Mouse (Mus musculus): ENCODE measurements at regions not wholly inside any gene's neighbourhood (a gene's known extent, or its start where the extent isn't known, plus 50 kb on each side); places are given as distances from the start of the nearest gene placed in this dataset. TPM values are rescaled to one million over a fixed set of nuclear protein-coding genes. Genes with fewer than 3 reads are reported as not detected.

GRCm38 (mm10) chr15:6242132-6242531 lies 57.5 kb upstream of the Dab2 start:
- Histone ChIP-seq H3K27ac (no peak overlapping the region), H3K9ac (no peak overlapping the region), H3K9me3 (no peaks in the 10 kb centered on the region), H3K4me3 (replicated peaks) (no peak overlapping the region), H3K27me3 (replicated peaks) (no peaks in the 10 kb centered on the region), H3K4me1 (no peaks in the 10 kb centered on the region), H3K36me3 (no peaks in the 10 kb centered on the region), H3K4me2 (no peak overlapping the region)
- WGBS: 63% methylated on average over 4 of the region's 4 CpGs
- no peak for ATAC-seq (ENCODE audit: insufficient read depth, low FRiP score, low read depth)

- no peaks in the 10 kb centered on the region for H3K27me3 ChIP-seq (replicated peaks)
- no peak overlapping the region for H3K27ac ChIP-seq
- H3K4me3 ChIP-seq (replicated peaks): no peak overlapping the region
- no peak for ATAC-seq (ENCODE audit: insufficient read depth, low FRiP score, low read depth)
- no peak overlapping the region for H3K9ac ChIP-seq
- 55% methylated on average over 7 of the region's 7 CpGs for WGBS
- H3K4me2 ChIP-seq: no peak overlapping the region
- no peaks in the 10 kb centered on the region for H3K4me1 ChIP-seq
- H3K9me3 ChIP-seq: no peaks in the 10 kb centered on the region
- H3K36me3 ChIP-seq: no peaks in the 10 kb centered on the region
These were observed 55.2 kb upstream of the Dab2 start for GRCm38 (mm10) chr15:6244401-6244800.

GRCm38 (mm10) chr15:6245950-6246894 lies 53.4 kb upstream of the Dab2 start:
- no peak overlapping the region for H3K4me3 ChIP-seq (replicated peaks)
- no peak overlapping the region for H3K9ac ChIP-seq
- WGBS: 48% methylated on average over 9 of the region's 9 CpGs
- no peaks in the 10 kb centered on the region for H3K27me3 ChIP-seq (replicated peaks)
- no peak for ATAC-seq (ENCODE audit: insufficient read depth, low FRiP score, low read depth)
- no peak overlapping the region for H3K4me2 ChIP-seq
- H3K36me3 ChIP-seq: no peaks in the 10 kb centered on the region
- no peaks in the 10 kb centered on the region for H3K4me1 ChIP-seq
- no peak overlapping the region for H3K27ac ChIP-seq
- H3K9me3 ChIP-seq: no peaks in the 10 kb centered on the region

- no peak for ATAC-seq (ENCODE audit: insufficient read depth, low FRiP score, low read depth)
- H3K36me3 ChIP-seq: no peaks in the 10 kb centered on the region
- no peaks in the 10 kb centered on the region for H3K4me1 ChIP-seq
- H3K4me2 ChIP-seq: no peak overlapping the region
- no peak overlapping the region for H3K27ac ChIP-seq
- 73% methylated on average over 4 of the region's 4 CpGs for WGBS
- no peaks in the 10 kb centered on the region for H3K9me3 ChIP-seq
- H3K27me3 ChIP-seq (replicated peaks): no peaks in the 10 kb centered on the region
- no peak overlapping the region for H3K4me3 ChIP-seq (replicated peaks)
- no peak overlapping the region for H3K9ac ChIP-seq
These were observed 51.1 kb upstream of the Dab2 start for GRCm38 (mm10) chr15:6248470-6248869.

Small RNAs in the stretch of these regions (microRNA-seq; reads per million reads assigned to microRNA genes)
- gene Gm27760: not detected

All from stomach, embryonic 15.5 days (tissue).